Mouse (Mus musculus) fat pad, adult 2 months (tissue): ENCODE measurements around the gene Ccdc57.
"Not testable (repeated sequence)": the region's sequence is repeated elsewhere in the genome, so short reads cannot be mapped to it uniquely, and the experiment has no call there.

ENCODE experiments used
- DNase-seq: peaks from one replicate; pipeline ENCODE4 v3.0.0-alpha.2; 2011; ENCODE audit warnings: low read depth, low spot score; ENCODE audit errors: extremely low read depth

Ccdc57 gene

GRCm38 (mm10) chr11:120852083-120852935 lies 80.4 kb downstream of the Ccdc57 start:
- DNase-seq: peak; percentile 66

GRCm38 (mm10) chr11:120851582-120851981 lies 81.1 kb downstream of the Ccdc57 start:
- DNase-seq: no peak

GRCm38 (mm10) chr11:120851132-120851531 lies 81.5 kb downstream of the Ccdc57 start:
- DNase-seq: no peak

DNA sequence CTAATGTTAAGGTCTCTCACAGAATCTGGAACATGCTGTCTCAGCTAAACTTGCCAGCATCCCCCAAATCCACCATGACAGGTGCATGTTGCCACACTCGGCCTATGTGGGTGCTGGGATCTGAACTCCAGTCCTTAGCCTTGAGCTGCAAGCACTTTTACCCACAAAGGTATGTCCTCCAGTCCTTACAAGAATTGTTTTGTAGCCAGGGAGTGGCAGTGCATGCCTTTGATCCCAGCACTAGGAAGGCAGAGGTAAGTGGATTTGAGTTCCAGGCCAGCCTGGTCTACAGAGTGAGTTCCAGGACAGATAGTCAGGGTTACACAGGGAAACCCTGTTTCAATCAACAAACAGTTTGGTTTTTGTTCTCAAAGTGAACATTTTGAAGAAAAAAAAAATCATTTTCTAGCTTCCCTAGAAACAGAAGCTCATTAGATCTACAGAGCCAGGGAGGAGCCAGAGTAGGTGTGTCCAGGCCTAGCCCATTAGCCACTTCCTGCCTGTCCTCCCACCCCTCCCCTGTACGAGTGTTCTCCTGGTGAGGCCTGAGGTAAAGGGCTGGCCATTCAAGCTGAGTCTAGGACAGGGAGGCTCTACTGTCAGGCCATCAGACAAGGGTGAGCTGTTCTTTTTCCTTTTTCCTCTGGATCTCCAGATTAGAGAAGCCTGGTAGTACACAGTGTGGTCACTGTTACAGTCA lies 82.2 kb downstream of the Ccdc57 start:
- DNase-seq: no peak

GRCm38 (mm10) chr11:120846725-120847475 lies 85.8 kb downstream of the Ccdc57 start:
- DNase-seq: no peak

DNA sequence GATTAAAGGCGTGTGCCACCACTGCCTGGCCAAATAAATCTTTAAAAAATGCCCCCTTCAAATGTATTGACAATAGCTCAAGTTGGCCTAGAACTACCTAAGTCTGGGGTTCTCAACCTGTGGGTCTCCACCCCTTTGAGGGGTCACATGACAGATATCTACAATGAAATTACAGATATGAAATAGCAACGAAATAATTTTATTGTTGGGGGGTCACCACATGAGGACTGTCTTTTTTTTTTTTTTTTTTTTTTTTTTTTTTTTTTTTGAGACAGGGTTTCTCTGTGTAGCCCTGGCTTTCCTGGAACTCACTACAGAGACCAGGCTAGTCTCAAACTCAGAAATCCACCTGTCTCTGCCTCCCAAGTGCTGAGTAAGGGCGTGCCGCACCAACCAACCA lies 88.3 kb downstream of the Ccdc57 start:
- no peak for DNase-seq

- DNase-seq: no peak
Measured at GRCm38 (mm10) chr11:120833555-120834280, 99.0 kb downstream of the Ccdc57 start.

DNA sequence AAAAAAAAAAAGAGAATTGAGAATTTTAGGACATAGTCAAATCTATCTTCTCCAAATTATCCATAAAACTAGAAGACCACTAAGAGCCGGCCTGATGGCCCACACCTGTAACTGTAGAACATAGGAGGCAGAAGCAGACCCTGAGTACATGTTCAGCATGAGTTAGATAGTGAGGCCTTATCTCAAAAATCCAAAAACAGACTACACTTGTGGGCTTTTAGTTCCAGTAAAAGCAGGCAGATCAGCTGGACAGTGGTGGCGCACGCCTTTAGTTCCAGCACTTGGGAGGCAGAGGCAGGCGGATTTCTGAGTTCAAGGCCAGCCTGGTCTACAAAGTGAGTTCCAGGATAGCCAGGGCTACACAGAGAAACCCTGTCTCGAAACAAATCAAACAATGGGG lies 99.7 kb downstream of the Ccdc57 start:
- DNase-seq: not testable (repeated sequence)

GRCm38 (mm10) chr11:120831659-120832440 lies 100.8 kb downstream of the Ccdc57 start:
- DNase-seq: no peak

DNA sequence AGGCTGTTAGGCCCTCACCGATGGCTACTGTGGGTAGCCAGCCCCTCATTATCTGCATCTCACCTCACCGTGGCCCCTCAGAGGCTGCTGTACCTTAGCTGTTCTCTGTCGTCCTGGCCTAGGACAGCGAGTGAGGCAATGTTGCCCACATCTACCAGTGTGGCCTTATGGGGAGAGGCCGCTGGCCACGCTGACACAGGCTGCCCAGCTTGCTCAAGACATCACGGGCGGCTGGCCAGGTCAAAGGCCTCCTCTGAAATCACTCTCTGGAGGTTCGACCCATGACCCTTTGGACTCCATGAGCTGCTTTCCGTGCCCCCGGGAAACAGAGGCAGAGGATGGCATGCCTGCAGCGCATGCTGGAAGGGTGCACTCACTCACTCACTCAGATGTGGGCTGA lies 102.0 kb downstream of the Ccdc57 start:
- no peak for DNase-seq

DNA sequence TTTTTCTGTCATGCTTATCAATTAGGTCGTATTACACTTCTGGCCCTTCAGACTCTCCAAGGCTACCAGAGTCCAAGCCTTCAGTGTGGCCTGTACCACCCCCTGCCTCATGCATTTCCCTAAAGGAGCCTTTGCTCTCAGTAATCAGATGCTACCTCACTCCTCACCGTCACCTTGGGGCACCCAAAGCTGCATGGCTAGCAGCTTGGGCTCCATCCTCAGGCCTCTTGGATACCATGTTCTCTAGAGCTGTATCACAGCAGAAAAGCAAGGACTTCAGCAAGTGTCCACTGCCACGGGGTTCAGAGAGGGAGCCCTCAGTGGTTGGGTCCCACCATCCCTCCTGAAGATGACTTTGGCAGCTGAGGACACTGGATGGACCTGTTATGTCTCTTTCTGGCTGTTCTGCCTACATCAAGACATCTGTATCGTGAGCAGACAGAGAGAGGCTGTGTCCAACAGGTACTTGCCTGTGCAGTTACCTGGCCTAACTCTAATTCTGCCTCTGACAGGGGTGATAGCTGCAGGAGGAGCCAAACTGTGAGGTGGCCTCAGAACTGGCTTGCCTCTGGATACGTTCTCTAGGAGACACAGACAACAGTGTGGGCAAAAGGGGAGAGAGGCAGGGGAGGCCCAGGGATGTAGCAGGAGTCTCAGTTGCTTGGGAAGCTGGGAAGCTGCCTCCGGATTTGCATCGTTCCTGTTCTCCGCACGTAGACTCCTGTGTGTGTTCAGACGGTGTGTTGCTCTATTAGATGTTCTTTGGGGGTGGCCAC lies 102.7 kb downstream of the Ccdc57 start:
- no peak for DNase-seq

DNA sequence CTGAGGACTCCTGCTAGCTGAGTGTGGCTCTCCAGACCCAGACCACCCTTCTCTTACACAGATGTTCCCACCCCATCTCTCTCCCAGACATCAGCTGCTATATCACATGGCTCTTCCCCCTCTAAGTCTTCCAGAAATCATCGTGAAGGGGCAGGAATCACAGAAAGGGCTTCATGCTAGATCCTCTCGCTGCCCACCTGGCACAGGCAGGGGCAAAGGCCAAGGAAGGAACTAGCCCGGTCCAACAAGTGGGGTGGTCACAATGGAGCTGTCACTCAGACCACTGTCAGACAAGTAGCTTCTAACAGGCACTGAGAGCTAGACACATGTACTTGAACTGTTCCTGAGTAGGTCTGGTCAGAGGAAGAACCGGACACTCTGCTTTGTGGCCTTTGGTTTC lies 104.3 kb downstream of the Ccdc57 start:
- DNase-seq: no peak

DNA sequence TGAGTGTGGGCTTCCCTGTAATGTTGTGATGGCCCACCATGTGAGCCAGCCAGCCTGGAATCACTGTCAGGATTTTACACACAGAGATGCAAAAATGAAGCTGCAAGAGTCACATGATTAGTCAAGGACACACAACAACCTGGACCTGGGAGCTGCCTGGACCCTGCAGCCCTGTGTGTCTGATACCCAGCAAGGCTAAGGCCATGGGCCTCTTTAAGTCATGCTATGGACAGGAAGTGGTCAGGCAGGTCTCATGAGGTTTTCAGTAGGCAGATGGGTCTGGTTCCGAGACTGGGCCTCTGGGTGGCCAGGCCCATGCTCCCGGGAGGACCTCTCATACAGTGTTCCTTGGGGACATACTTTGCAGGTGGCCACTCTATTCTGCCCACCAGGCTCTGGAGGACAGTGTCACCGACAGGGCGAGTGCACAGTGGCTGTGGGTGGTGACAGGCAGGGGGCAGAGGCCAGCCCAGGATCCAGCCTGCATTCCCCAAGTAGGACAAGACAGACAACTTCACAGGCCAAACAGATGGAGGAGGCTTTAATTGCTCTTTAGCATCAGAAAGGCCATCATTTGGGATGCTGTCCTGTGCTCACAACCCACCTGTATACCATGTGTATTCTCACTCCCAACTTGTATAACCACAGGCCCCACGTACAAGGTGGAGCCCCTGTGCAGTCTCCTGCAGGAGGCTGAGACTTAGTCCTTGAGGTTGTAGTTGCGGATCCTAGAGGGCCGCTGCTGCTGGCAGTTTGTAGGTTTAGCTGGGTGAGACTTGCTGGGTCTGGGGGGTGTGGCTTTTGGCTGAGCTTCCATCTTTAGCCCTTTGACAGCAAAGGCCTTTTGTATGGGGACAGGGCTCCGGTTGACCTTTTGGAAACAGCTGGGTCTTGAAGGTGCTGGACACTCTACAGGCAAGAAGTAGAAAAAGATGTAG lies 106.4 kb downstream of the Ccdc57 start:
- DNase-seq: no peak

GRCm38 (mm10) chr11:120825289-120825863 lies 107.3 kb downstream of the Ccdc57 start:
- DNase-seq: no peak

- DNase-seq: no peak
Measured at GRCm38 (mm10) chr11:120824787-120825288, 107.8 kb downstream of the Ccdc57 start.

GRCm38 (mm10) chr11:120823956-120824786 lies 108.5 kb downstream of the Ccdc57 start, which contains the start of gene Fasn:
Gene Fasn (minus strand): TSS chr11:120824547.
- no peak for DNase-seq

DNA sequence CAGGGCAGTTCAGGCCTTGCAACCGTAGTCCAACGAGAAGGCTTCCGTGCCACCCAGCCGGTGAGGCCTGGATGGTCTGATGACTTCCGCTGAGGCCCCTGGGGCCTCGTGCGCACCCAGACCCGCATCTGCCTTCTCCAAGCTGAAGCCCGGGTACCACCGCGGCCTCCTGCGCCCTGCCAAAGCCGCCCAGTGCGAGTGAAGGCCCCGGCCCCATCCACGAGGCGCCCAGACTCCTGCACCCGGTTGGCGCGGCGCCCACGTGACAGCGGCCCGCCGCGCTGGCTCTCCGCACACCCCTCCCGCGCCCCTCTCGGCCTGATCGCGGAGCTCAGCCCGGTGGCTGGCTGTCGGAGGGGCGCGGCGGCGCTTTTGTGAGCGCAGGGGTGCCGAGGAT lies 109.1 kb downstream of the Ccdc57 start:
- no peak for DNase-seq
